Mouse (Mus musculus) hindbrain, embryonic 16.5 days (tissue): ENCODE results near the gene Rufy1. TPM values are rescaled to one million over a fixed set of nuclear protein-coding genes. Genes with fewer than 3 reads are reported as not detected.

ENCODE experiments used
- ATAC-seq: fragments of 200-750 bp; cut with Nextera tagmentation; 2 replicates; pipeline ENCODE4 v1.8.0; 2017; ENCODE audit warnings: moderate TSS enrichment, moderate library complexity
- H3K27ac ChIP-seq: fragments of 300-500 bp; sonication (generic); 2 replicates; pipeline ENCODE4 v1.5.1; 2014; ENCODE audit warnings: low read depth, mild to moderate bottlenecking, control low read depth, low read length, moderate library complexity
- H3K27me3 ChIP-seq: fragments of 300-500 bp; sonication (generic); replicated peaks from 2 replicates; pipeline ENCODE4 v1.6.1; 2014; ENCODE audit warnings: low read length; ENCODE audit not compliant: control insufficient read depth, insufficient read depth
- H3K36me3 ChIP-seq: fragments of 300-500 bp; sonication (generic); 2 replicates; pipeline ENCODE4 v1.6.1; 2014; ENCODE audit warnings: mild to moderate bottlenecking, low read length, moderate library complexity, mixed read lengths; ENCODE audit not compliant: control insufficient read depth, insufficient read depth
- H3K4me1 ChIP-seq: fragments of 300-500 bp; sonication (generic); 2 replicates; pipeline ENCODE4 v1.6.1; 2014; ENCODE audit warnings: low read depth, low read length; ENCODE audit not compliant: control insufficient read depth, insufficient read depth
- H3K4me2 ChIP-seq: fragments of 300-500 bp; sonication (generic); 2 replicates; pipeline ENCODE4 v1.6.1; 2014; ENCODE audit warnings: mild to moderate bottlenecking, low read length, control low read depth, moderate library complexity
- H3K4me3 ChIP-seq: fragments of 300-500 bp; sonication (generic); 2 replicates; pipeline ENCODE4 v1.5.1; 2014; ENCODE audit warnings: mild to moderate bottlenecking, low read length, control low read depth, moderate library complexity
- H3K9ac ChIP-seq: fragments of 300-500 bp; sonication (generic); 2 replicates; pipeline ENCODE4 v1.6.1; 2014; ENCODE audit warnings: low read depth, mild to moderate bottlenecking, control low read depth, low read length, moderate library complexity
- H3K9me3 ChIP-seq: fragments of 300-500 bp; sonication (generic); 2 replicates; pipeline ENCODE4 v1.6.1; 2014; ENCODE audit warnings: mild to moderate bottlenecking, low read length, moderate library complexity; ENCODE audit not compliant: control insufficient read depth
- WGBS: fragments of 180-500 bp; shearing (Covaris S2); extraction: QIAGEN DNeasy Blood & Tissue Kit; methylation state at CpG from one replicate; pipeline ENCODE4 v1.1.7; 2014; 5-methylcytosine and 5-hydroxymethylcytosine counted together
- microRNA counts: library from miRNA; unstranded; fragments of <30 nt; microRNA quantifications from one replicate; lab custom pipeline; 2016
- microRNA-seq: library from miRNA; unstranded; fragments of <30 nt; microRNA quantifications from one replicate; pipeline ENCODE4, GENCODE M21; 2017
- polyA plus RNA-seq: library from polyadenylated mRNA; unstranded; fragments of >200 nt; fragmentation: Nextera tagmentation; extraction: Ambion mirVana; gene quantifications from 2 replicates; pipeline ENCODE4 v1.2.1, GENCODE M21; 2015

The Rufy1 gene
- polyA plus RNA-seq, 1 experiment from 2014 or later, result 23.5 TPM

GRCm38 (mm10) chr11:50354162-50354561 lies 76.8 kb downstream of the Rufy1 start, which contains the start of gene Cby3:
Gene Cby3 (plus strand): TSS chr11:50354462.
- Histone ChIP-seq H3K36me3 (no peaks in the 10 kb centered on the region), H3K9me3 (no peaks in the 10 kb centered on the region), H3K27ac (no peak within 1 kb of the TSS), H3K27me3 (no peaks in the 10 kb centered on the region), H3K9ac (no peak within 1 kb of the TSS), H3K4me2 (no peak within 1 kb of the TSS), H3K4me1 (peaks cover 3% of the 10 kb centered on the region; the same call in 1 of the 2 replicates), H3K4me3 (no peak within 1 kb of the TSS)
- no peak for ATAC-seq

GRCm38 (mm10) chr11:50352177-50352576 lies 78.7 kb downstream of the Rufy1 start:
- no peak overlapping the region for H3K4me3 ChIP-seq
- H3K4me2 ChIP-seq, result no peak overlapping the region
- no peaks in the 10 kb centered on the region for H3K27me3 ChIP-seq
- H3K27ac ChIP-seq, result no peak overlapping the region
- ATAC-seq, result no peak
- H3K36me3 ChIP-seq, result no peaks in the 10 kb centered on the region
- 86% methylated on average over 2 of the region's 2 CpGs for WGBS
- H3K9me3 ChIP-seq, result no peaks in the 10 kb centered on the region
- no peak overlapping the region for H3K9ac ChIP-seq
- no peaks in the 10 kb centered on the region for H3K4me1 ChIP-seq

- no peak overlapping the region for H3K4me3 ChIP-seq
- ATAC-seq, result no peak
- H3K27ac ChIP-seq, result no peak overlapping the region
- H3K9me3 ChIP-seq, result no peaks in the 10 kb centered on the region
- H3K4me1 ChIP-seq, result no peaks in the 10 kb centered on the region
- WGBS, result 90% methylated on average over 9 of the region's 9 CpGs
- H3K4me2 ChIP-seq, result no peak overlapping the region
- no peaks in the 10 kb centered on the region for H3K36me3 ChIP-seq
- H3K27me3 ChIP-seq, result no peaks in the 10 kb centered on the region
- no peak overlapping the region for H3K9ac ChIP-seq
These were observed 84.5 kb downstream of the Rufy1 start for GRCm38 (mm10) chr11:50346256-50347032.

GRCm38 (mm10) chr11:50345486-50345885 lies 85.4 kb downstream of the Rufy1 start:
- H3K27ac ChIP-seq, result no peak overlapping the region
- H3K9ac ChIP-seq, result no peak overlapping the region
- 83% methylated on average over 4 of the region's 4 CpGs for WGBS
- H3K4me3 ChIP-seq, result no peak overlapping the region
- no peaks in the 10 kb centered on the region for H3K4me1 ChIP-seq
- no peak for ATAC-seq
- H3K36me3 ChIP-seq, result no peaks in the 10 kb centered on the region
- H3K9me3 ChIP-seq, result no peaks in the 10 kb centered on the region
- no peak overlapping the region for H3K4me2 ChIP-seq
- H3K27me3 ChIP-seq, result no peaks in the 10 kb centered on the region

MicroRNA genes within 50 kb of the gene (microRNA counts, 519-probe panel; counts per million panel counts)
- 2,439 counts per million, percentile 62 among the panel's probes with 10 or more counts for microRNA mmu-miR-804 (lab: Ali Mortazavi, UCI)

Small RNA genes within 50 kb of the gene (microRNA-seq; reads per million reads assigned to microRNA genes)
- gene Mir804, result not detected

Other genes starting within 250 kb of the Rufy1 start
- gene Sqstm1, start 220.3 kb downstream of the Rufy1 start, polyA plus RNA-seq, result 448 and 480 TPM in 2 replicates
- gene Mgat4b, start 220.2 kb downstream of the Rufy1 start, polyA plus RNA-seq, result 15.6 and 30.9 TPM in 2 replicates
- 2.2 and 3.4 TPM in 2 replicates for gene Ltc4s, start 192.5 kb downstream of the Rufy1 start, polyA plus RNA-seq
- gene Maml1, start 138.8 kb downstream of the Rufy1 start, polyA plus RNA-seq, result 1.9 and 2.3 TPM in 2 replicates
- gene Canx, start 105.5 kb downstream of the Rufy1 start, polyA plus RNA-seq, result 303 and 304 TPM in 2 replicates
- gene Cby3, start 76.7 kb downstream of the Rufy1 start, polyA plus RNA-seq, result 0.86 and 2.6 TPM in 2 replicates
- 384 and 414 TPM in 2 replicates for gene Hnrnph1, start 54.1 kb downstream of the Rufy1 start, polyA plus RNA-seq
- gene Adamts2, start 171.0 kb upstream of the Rufy1 start, polyA plus RNA-seq, result 4.7 and 5.3 TPM in 2 replicates